Mouse (Mus musculus): ENCODE results near the gene Mvb12b. TPM values are rescaled to one million over a fixed set of nuclear protein-coding genes. Genes with fewer than 3 reads are reported as not detected.
A peak's percentile ranks its signal among the peaks of the same experiment; 100 is the strongest.

Gene Mvb12b
- total RNA-seq, 1 experiment from 2014 or later = 20.9 TPM

- no peak for DNase-seq
These were observed 2.5 kb downstream of the Mvb12b start for GRCm38 (mm10) chr2:33885264-33885651.

GRCm38 (mm10) chr2:33884623-33885263, 3.0 kb downstream of the Mvb12b start:
- no peak for DNase-seq

GRCm38 (mm10) chr2:33879223-33879622, 8.5 kb downstream of the Mvb12b start:
- DNase-seq = no peak

- DNase-seq = no peak
These were observed 9.3 kb downstream of the Mvb12b start for GRCm38 (mm10) chr2:33878437-33878836.

GRCm38 (mm10) chr2:33877663-33878360, 9.9 kb downstream of the Mvb12b start:
- no peak for DNase-seq

- peak; percentile 59 for DNase-seq
These were observed 11.0 kb downstream of the Mvb12b start for GRCm38 (mm10) chr2:33876529-33877290.

GRCm38 (mm10) chr2:33875594-33875993, 12.2 kb downstream of the Mvb12b start:
- DNase-seq = no peak

GRCm38 (mm10) chr2:33874856-33875576, 12.7 kb downstream of the Mvb12b start:
- no peak for DNase-seq

- DNase-seq = no peak
These were observed 13.4 kb downstream of the Mvb12b start for GRCm38 (mm10) chr2:33874367-33874766.

GRCm38 (mm10) chr2:33873501-33873900, 14.2 kb downstream of the Mvb12b start:
- DNase-seq = no peak

- no peak for DNase-seq
These were observed 14.9 kb downstream of the Mvb12b start for GRCm38 (mm10) chr2:33872841-33873271.

GRCm38 (mm10) chr2:33871181-33871520, 16.6 kb downstream of the Mvb12b start:
- DNase-seq = no peak

GRCm38 (mm10) chr2:33870369-33871180, 17.2 kb downstream of the Mvb12b start:
- peak; percentile 61 for DNase-seq

GRCm38 (mm10) chr2:33869689-33870343, 17.9 kb downstream of the Mvb12b start:
- no peak for DNase-seq

- DNase-seq = no peak
These were observed 18.6 kb downstream of the Mvb12b start for GRCm38 (mm10) chr2:33868996-33869688.

GRCm38 (mm10) chr2:33868322-33868721, 19.4 kb downstream of the Mvb12b start:
- DNase-seq = no peak

GRCm38 (mm10) chr2:33856746-33857145, 31.0 kb downstream of the Mvb12b start:
- no peak for DNase-seq

GRCm38 (mm10) chr2:33853011-33853976, 34.5 kb downstream of the Mvb12b start:
- no peak for DNase-seq

- DNase-seq = no peak
These were observed 40.4 kb downstream of the Mvb12b start for GRCm38 (mm10) chr2:33847196-33847834.

All from adrenal gland, postnatal 25 days (tissue).